Mouse (Mus musculus) cerebellum, postnatal 4 days (tissue): Measurements from ENCODE around the gene Mesd.

Experiments
- DNase-seq, 2 experiments: peaks; one replicate each; pipeline ENCODE4 v3.0.0; 2022; ENCODE audit warnings: low spot score in 2 of 2, mixed read lengths in 1 of 2

Gene Mesd

GRCm38 (mm10) chr7:83913405-83913932 lies 29.2 kb downstream of the Mesd start:
- DNase-seq = no peak

- no peak for DNase-seq
Measured at GRCm38 (mm10) chr7:83913995-83914394, 29.7 kb downstream of the Mesd start.

GRCm38 (mm10) chr7:83914566-83914965 lies 30.3 kb downstream of the Mesd start:
- DNase-seq = peak; percentile 91 to 92

GRCm38 (mm10) chr7:83920241-83920640 lies 36.0 kb downstream of the Mesd start:
- no peak for DNase-seq

GRCm38 (mm10) chr7:83921637-83922036 lies 37.4 kb downstream of the Mesd start:
- no peak for DNase-seq

GRCm38 (mm10) chr7:83939017-83939721 lies 54.9 kb downstream of the Mesd start:
- DNase-seq = no peak

- no peak for DNase-seq
Measured at GRCm38 (mm10) chr7:83940136-83940535, 55.9 kb downstream of the Mesd start.

- DNase-seq = no peak
Measured at GRCm38 (mm10) chr7:83941701-83942101, 57.4 kb downstream of the Mesd start.

GRCm38 (mm10) chr7:83948743-83949142 lies 64.5 kb downstream of the Mesd start:
- no peak for DNase-seq

- DNase-seq = no peak
Measured at GRCm38 (mm10) chr7:83949662-83950061, 65.4 kb downstream of the Mesd start.
